Mouse (Mus musculus) forebrain, embryonic 15.5 days (tissue): ENCODE results near the gene Crtc3. TPM values are rescaled to one million over a fixed set of nuclear protein-coding genes. Genes with fewer than 3 reads are reported as not detected.

Experiments used
- ATAC-seq: fragments of 200-750 bp; cut with Nextera tagmentation; replicated peaks from 2 replicates; pipeline ENCODE4 v1.8.0; 2017; ENCODE audit warnings: mild to moderate bottlenecking, moderate TSS enrichment, moderate library complexity
- H3K27ac ChIP-seq: fragments of 300-500 bp; sonication (generic); replicated peaks from 2 replicates; pipeline ENCODE4 v1.5.1; 2015; ENCODE audit warnings: mild to moderate bottlenecking, inconsistent platforms
- H3K27me3 ChIP-seq: fragments of 300-500 bp; sonication (generic); 2 replicates; pipeline ENCODE4 v1.6.1; 2015; ENCODE audit warnings: inconsistent platforms
- H3K36me3 ChIP-seq: fragments of 300-500 bp; sonication (generic); 2 replicates; pipeline ENCODE4 v1.6.1; 2015; ENCODE audit warnings: mild to moderate bottlenecking, inconsistent platforms
- H3K4me1 ChIP-seq: fragments of 300-500 bp; sonication (generic); 2 replicates; pipeline ENCODE4 v1.6.1; 2015; ENCODE audit warnings: inconsistent platforms
- H3K4me2 ChIP-seq: fragments of 300-500 bp; sonication (generic); replicated peaks from 2 replicates; pipeline ENCODE4 v1.6.1; 2015; ENCODE audit warnings: mild to moderate bottlenecking, inconsistent platforms
- H3K4me3 ChIP-seq: fragments of 300-500 bp; sonication (generic); 2 replicates; pipeline ENCODE4 v1.5.1; 2015; ENCODE audit warnings: mild to moderate bottlenecking, inconsistent platforms
- H3K9ac ChIP-seq: fragments of 300-500 bp; sonication (generic); replicated peaks from 2 replicates; pipeline ENCODE4 v1.6.1; 2015; ENCODE audit warnings: mild to moderate bottlenecking, inconsistent platforms
- H3K9me3 ChIP-seq: fragments of 300-500 bp; sonication (generic); 2 replicates; pipeline ENCODE4 v1.6.1; 2016; ENCODE audit warnings: inconsistent platforms
- WGBS: fragments of 180-500 bp; shearing (Covaris S2); methylation state at CpG from one replicate; pipeline ENCODE4 v1.1.7; 2015; ENCODE audit warnings: mixed read lengths; 5-methylcytosine and 5-hydroxymethylcytosine counted together
- polyA plus RNA-seq: library from polyadenylated mRNA; unstranded; fragments of >200 nt; fragmentation: Nextera tagmentation; extraction: Ambion mirVana; gene quantifications from 2 replicates; pipeline ENCODE4 v1.2.1, GENCODE M21; 2015

Gene Crtc3
- polyA plus RNA-seq, 1 experiment from 2014 or later = 17.0 TPM

DNA sequence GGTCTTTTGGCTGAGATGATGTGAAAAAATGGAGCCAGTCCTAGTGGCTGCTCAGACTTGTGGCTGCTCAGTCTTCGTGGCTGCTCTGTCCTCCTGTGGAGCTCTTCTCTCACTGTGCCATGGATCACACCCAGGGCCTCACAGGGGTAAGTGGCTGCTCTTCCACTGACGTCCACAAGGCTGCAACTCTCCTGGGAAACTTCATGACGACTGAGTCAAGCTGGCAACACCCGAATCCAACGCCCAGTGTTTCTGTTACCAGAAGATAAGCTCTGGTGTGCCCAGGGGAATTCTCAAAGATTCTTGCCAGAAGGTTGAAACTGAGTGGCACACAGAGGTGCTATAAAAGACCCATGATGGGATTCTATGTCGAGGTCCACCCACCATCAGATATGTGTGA lies 13.8 kb upstream of the Crtc3 start:
- 67% methylated on average over 6 of the region's 6 CpGs for WGBS
- Histone ChIP-seq H3K4me3 (no peak overlapping the region), H3K27me3 (no peaks in the 10 kb centered on the region), H3K36me3 (no peaks in the 10 kb centered on the region), H3K9ac (no peak overlapping the region), H3K4me2 (no peak overlapping the region), H3K4me1 (no peaks in the 10 kb centered on the region), H3K27ac (no peak overlapping the region), H3K9me3 (no peaks in the 10 kb centered on the region)
- ATAC-seq = no peak

DNA sequence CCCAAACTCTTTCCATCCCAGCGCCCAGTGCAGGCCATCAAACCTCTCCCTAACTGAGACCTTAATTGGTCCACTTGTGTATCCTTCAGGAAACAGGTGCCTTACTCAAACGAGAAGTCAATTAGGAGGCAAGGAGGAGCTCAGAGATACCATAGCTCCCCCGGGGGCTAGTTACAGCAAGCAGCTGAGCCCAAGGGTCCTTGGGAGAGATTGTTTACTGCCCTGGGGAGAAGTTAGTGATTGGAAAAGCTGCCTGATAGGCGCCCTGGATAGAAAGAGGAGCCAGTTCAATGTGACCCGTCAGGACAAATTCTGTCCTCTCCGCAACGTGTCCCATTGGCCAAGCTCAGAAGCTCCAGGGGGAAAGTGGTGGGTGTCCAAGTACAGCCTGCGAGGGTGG lies 11.0 kb upstream of the Crtc3 start:
- no peaks in the 10 kb centered on the region for H3K36me3 ChIP-seq
- no peak overlapping the region for H3K4me2 ChIP-seq
- H3K9ac ChIP-seq = no peak overlapping the region
- no peaks in the 10 kb centered on the region for H3K4me1 ChIP-seq
- WGBS = 64% methylated on average over 8 of the region's 8 CpGs
- no peak for ATAC-seq
- no peaks in the 10 kb centered on the region for H3K9me3 ChIP-seq
- no peak overlapping the region for H3K4me3 ChIP-seq
- H3K27me3 ChIP-seq = no peaks in the 10 kb centered on the region
- H3K27ac ChIP-seq = no peak overlapping the region

DNA sequence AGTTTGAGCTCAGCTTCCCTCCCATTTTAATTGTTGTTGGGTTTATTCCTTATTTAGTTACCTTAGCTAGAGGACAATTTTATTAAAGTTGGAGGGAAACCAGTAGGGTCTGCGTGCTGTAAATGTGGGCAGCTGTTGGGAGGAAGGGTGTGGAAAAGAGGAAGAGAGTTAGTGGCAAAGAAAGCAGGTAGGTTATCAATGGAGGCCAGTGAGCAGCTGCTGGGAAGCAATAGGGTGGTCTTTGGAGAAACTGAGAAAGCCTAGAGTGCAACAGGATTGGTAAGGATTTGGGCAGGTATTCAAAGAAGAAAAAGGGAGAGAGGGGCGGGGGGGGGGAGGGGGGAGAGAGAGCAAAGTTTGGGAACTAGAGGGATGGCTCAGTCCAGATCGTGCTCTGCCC lies 10.3 kb upstream of the Crtc3 start:
- Histone ChIP-seq H3K9ac (no peak overlapping the region), H3K27me3 (no peaks in the 10 kb centered on the region), H3K9me3 (no peaks in the 10 kb centered on the region), H3K4me1 (no peaks in the 10 kb centered on the region), H3K36me3 (no peaks in the 10 kb centered on the region), H3K4me3 (no peak overlapping the region), H3K4me2 (no peak overlapping the region), H3K27ac (no peak overlapping the region)
- 70% methylated on average over 3 of the region's 3 CpGs for WGBS
- no peak for ATAC-seq

DNA sequence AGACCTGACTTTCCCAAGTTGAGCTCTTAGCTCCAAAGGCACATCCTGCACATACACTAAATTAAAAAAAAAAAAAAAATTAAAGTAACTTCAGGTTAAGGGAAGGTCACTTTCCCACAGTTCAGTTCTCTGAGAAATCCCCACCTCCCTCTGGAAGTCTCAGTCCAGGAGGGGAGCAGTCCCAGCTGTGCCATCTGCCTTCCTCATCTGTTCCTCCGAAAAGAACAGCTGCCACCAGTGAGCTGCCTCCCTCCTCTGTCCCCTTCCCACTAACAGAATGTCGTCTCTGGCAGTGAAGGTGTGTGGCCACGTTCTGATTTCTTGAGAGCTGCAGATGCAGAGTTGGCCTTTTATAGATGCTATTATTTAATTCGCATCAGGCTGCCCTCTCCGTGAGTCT lies 9.2 kb upstream of the Crtc3 start:
- H3K9me3 ChIP-seq = no peaks in the 10 kb centered on the region
- H3K4me2 ChIP-seq = no peak overlapping the region
- WGBS = 77% methylated on average over 5 of the region's 5 CpGs
- H3K36me3 ChIP-seq = no peaks in the 10 kb centered on the region
- no peak overlapping the region for H3K27ac ChIP-seq
- H3K9ac ChIP-seq = no peak overlapping the region
- H3K4me1 ChIP-seq = no peaks in the 10 kb centered on the region
- H3K27me3 ChIP-seq = no peaks in the 10 kb centered on the region
- no peak overlapping the region for H3K4me3 ChIP-seq
- ATAC-seq = no peak

DNA sequence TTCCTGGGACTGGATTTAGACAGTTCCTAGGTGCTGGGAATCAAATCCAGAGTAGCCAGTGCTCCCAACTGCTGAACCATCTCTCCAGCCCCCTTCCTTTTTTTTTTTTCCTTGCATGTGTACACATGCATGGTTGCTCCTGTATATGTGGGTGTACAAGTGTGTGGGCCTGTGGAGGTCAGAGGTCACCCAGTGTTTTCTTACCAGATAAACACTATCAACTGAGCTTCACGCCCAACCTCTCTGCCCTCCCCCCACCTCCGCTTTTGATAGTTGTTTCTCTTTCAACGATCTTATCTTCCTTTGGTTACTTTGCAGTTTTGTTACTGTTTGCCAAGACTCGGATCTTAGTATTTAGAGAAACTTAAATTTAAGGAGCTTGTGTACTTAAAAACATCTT lies 8.2 kb upstream of the Crtc3 start:
- WGBS = 84% methylated on average over 4 of the region's 4 CpGs
- H3K36me3 ChIP-seq = no peaks in the 10 kb centered on the region
- H3K4me3 ChIP-seq = no peak overlapping the region
- H3K9me3 ChIP-seq = no peaks in the 10 kb centered on the region
- H3K4me1 ChIP-seq = no peaks in the 10 kb centered on the region
- no peak overlapping the region for H3K27ac ChIP-seq
- H3K27me3 ChIP-seq = no peaks in the 10 kb centered on the region
- no peak overlapping the region for H3K9ac ChIP-seq
- no peak for ATAC-seq
- H3K4me2 ChIP-seq = no peak overlapping the region

DNA sequence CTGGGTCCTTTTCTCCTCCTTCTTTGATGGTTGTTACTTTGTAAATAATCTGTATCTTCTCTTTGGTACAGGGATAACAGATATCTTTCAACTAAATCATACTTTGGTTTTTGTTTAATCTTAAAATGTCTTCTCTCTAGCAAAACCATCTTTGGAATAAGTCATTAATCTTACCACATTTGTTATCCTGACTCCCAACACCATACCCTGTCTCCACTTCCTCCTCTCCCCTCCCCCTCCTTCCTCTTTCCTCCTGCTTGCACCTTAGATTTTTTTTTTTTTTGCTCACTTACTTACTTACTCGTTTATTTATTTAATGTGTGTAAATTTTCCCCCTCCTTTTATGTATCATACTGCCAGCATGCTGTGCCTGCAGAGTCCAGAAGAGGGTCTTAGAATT lies 7.7 kb upstream of the Crtc3 start:
- Histone ChIP-seq H3K4me3 (no peak overlapping the region), H3K9me3 (no peaks in the 10 kb centered on the region), H3K27ac (no peak overlapping the region), H3K9ac (no peak overlapping the region), H3K4me1 (peaks cover 3% of the 10 kb centered on the region; the same call in 1 of the 2 replicates), H3K4me2 (no peak overlapping the region), H3K27me3 (no peaks in the 10 kb centered on the region), H3K36me3 (no peaks in the 10 kb centered on the region)
- 64% methylated on average over 1 of the region's 1 CpGs for WGBS
- ATAC-seq = no peak

DNA sequence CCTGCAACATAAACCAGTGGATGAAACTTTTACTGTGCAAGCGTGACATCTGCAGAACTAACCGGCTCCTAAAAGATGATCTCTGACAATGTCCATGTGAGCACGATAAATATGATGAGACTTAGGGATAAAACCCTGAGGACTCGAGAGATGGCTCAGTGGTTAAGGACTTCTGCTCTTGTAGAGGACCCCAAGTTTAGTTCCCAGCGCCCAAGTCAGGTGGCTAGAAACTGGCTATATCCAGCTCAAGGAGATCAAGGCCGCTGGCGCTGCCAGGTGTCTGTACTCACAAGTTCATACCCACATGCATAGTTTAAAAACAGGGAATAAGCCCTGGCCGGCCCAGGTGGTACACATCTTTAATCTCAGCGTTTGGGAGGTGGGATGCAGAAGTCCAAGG lies 3.8 kb upstream of the Crtc3 start:
- Histone ChIP-seq H3K27me3 (no peaks in the 10 kb centered on the region), H3K4me1 (peaks cover 25% of the 10 kb centered on the region), H3K9me3 (no peaks in the 10 kb centered on the region), H3K9ac (no peak overlapping the region), H3K4me3 (no peak overlapping the region), H3K4me2 (no peak overlapping the region), H3K27ac (no peak overlapping the region), H3K36me3 (no peaks in the 10 kb centered on the region)
- 95% methylated on average over 9 of the region's 9 CpGs for WGBS
- ATAC-seq = no peak

DNA sequence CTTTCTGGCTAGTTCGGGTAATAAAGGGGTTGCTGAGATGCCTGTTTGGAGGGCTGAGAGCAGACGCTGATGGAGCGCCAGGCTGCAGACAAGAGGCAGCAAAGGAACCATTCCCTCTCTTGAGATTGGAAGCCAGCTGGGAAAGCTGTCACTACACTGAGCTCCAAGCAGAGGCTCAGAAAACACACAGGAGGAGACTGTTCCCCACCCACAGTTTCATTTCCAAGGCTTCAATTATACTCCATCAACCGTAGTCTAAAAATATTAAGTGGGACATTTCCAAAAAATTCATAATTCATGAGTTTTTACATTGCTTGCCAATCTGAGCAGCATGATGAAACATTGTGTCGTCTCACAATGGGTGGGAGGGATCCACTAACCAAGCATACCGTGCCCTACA lies 2.5 kb upstream of the Crtc3 start:
- H3K4me2 ChIP-seq = no peak overlapping the region
- no peaks in the 10 kb centered on the region for H3K9me3 ChIP-seq
- no peak overlapping the region for H3K4me3 ChIP-seq
- peaks cover 32% of the 10 kb centered on the region for H3K4me1 ChIP-seq
- H3K27ac ChIP-seq = peak overlapping the region; percentile 77
- ATAC-seq = no peak; the same call in 1 of the 2 replicates
- H3K9ac ChIP-seq = no peak overlapping the region
- 44% methylated on average over 6 of the region's 6 CpGs for WGBS
- no peaks in the 10 kb centered on the region for H3K36me3 ChIP-seq
- H3K27me3 ChIP-seq = no peaks in the 10 kb centered on the region

DNA sequence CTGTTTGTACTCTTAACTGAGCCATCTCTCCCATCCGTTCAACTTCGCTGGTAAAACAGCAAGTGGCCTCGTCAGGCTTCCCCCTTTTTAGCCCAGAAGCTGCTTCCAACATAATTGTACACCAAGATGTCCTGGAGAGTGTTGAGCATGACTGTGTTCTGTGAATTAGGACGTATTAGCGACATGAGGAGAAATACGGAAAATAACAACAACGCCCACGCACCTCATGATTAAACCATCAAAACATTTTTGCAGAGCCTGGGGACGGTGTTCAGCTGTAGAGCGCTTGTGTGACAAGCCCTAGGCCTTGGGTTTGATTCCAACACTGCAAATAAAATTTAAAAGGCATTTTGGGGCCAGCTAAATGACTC lies 529 bp upstream of the Crtc3 start:
- H3K9me3 ChIP-seq = no peaks in the 10 kb centered on the region
- H3K27ac ChIP-seq = peak overlapping the region; percentile 96
- H3K9ac ChIP-seq = peak overlapping the region; percentile 96
- WGBS = 16% methylated on average over 10 of the region's 10 CpGs
- H3K36me3 ChIP-seq = no peaks in the 10 kb centered on the region
- H3K27me3 ChIP-seq = no peaks in the 10 kb centered on the region
- H3K4me3 ChIP-seq = peak overlapping the region; percentile 61
- no peak for ATAC-seq
- peaks cover 43% of the 10 kb centered on the region for H3K4me1 ChIP-seq
- H3K4me2 ChIP-seq = peak overlapping the region; percentile 61

DNA sequence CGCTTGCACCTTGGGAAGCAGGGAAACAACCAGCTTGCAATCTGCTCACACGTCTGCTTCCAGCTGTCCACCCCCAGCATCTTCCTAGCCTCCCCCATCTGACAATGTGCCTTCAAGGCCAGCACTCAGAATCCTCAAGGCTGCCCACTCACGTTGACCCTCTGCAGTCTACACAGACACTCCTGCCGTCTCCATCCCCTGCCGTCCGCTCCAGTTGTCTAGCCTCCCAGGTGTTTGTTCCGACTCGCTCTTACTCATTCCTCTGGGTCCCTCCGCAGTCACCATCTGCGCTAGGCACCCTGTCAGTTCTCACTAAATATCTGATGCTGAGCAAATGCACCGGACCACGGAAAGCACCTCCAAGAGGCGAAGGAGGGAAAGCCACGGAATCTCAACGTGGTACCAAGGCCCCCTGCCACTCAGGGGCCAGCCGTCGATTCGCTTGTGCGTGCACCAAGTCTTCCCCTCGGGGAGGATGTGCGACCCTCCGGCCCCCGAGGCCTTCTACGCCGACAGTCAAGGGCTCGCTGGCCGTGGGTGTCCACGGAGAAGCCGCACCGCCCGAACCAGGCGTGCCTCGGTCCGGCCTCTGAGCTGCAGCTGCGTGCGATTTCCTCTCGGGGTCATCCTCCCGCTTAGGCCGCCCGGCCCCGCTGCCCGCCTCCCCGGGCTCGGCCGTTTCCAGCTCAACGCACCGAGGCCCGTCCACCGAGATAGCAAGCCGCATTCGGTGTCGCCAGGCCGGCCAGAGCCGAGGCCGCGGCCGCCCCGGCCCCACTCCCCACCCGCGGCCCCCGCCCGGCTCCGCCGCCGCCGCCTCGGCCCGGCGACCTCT lies 739 bp downstream of the Crtc3 start:
- no peaks in the 10 kb centered on the region for H3K9me3 ChIP-seq
- H3K27me3 ChIP-seq = no peaks in the 10 kb centered on the region
- peak overlapping the region; percentile 61 for H3K4me3 ChIP-seq
- H3K27ac ChIP-seq = peak overlapping the region; percentile 96
- peaks cover 43% of the 10 kb centered on the region for H3K4me1 ChIP-seq
- H3K36me3 ChIP-seq = no peaks in the 10 kb centered on the region
- H3K4me2 ChIP-seq = peak overlapping the region; percentile 61
- peak; percentile 51 for ATAC-seq
- WGBS = under 1% methylated on average over 69 of the region's 69 CpGs
- H3K9ac ChIP-seq = peak overlapping the region; percentile 96

DNA sequence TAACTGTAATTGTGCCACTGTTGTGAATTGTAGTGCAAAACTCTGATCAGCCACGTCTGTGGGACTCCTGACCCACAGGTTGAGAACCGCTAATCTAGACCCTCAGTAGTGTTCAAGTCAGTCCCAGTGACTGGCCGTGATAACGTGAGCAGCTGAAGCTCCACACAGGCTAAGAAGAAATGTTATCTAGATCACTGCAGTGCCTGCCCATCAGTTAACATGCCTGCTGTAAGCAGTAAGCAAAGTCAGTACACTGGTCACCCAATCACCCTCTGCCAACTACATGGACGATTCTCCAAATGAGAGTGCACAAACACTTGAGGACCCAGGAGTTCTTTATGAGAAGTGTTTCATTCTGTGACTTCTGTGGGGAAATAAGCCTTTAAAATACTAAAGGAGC lies 3.0 kb downstream of the Crtc3 start:
- Histone ChIP-seq H3K27me3 (no peaks in the 10 kb centered on the region), H3K4me3 (no peak overlapping the region), H3K36me3 (no peaks in the 10 kb centered on the region), H3K27ac (no peak overlapping the region), H3K9me3 (no peaks in the 10 kb centered on the region), H3K4me1 (peaks cover 33% of the 10 kb centered on the region), H3K9ac (no peak overlapping the region), H3K4me2 (no peak overlapping the region)
- 85% methylated on average over 5 of the region's 5 CpGs for WGBS
- ATAC-seq = no peak

DNA sequence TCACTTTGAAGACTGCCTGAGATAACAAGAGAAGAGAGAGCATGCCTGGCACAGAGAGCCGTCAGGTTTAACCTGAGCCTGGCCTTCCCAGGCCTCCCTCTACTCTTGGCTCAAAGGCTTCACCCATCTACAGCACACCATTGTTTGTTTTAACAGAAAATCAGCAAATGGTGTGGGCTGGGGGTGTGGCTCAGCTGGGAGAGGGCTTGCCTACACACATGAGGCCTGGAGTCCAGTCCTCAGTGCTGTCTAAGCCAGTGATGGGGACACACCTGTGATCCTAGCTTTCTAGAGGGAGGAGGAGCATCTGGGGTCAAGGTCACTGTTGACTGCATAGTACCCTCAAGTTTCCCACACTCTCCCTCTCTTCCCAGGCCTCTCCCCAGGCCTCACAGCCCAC lies 6.0 kb downstream of the Crtc3 start:
- Histone ChIP-seq H3K4me3 (no peak overlapping the region), H3K4me2 (no peak overlapping the region), H3K9me3 (no peaks in the 10 kb centered on the region), H3K27me3 (no peaks in the 10 kb centered on the region), H3K9ac (no peak overlapping the region), H3K27ac (no peak overlapping the region), H3K4me1 (peaks cover 25% of the 10 kb centered on the region), H3K36me3 (no peaks in the 10 kb centered on the region)
- 44% methylated on average over 1 of the region's 1 CpGs for WGBS
- no peak for ATAC-seq
